Mouse (Mus musculus) testis, postnatal 10 days (tissue): ENCODE data around the gene Aarsd1.
"Not testable (repeated sequence)": the region's sequence is repeated elsewhere in the genome, so short reads cannot be mapped to it uniquely, and the experiment has no call there.

Experiments used
- DNase-seq: peaks from one replicate; pipeline ENCODE4 v3.0.0; 2021; ENCODE audit warnings: low spot score

Gene Aarsd1

DNA sequence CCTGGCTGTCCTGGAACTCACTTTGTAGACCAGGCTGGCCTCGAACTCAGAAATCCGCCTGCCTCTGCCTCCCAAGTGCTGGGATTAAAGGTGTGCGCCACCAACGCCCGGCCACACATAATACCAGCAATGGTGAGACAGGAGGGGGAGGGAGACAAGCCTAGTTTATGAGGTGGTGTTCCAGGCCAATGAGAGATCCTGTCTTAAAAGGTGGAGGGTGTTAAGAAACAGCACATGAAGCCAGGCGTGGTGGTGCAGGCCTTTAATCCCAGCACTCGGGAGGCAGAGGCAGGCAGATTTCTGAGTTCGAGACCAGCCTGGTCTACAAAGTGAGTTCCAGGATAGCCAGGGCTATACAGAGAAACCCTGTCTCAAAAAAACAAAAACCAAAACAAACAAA is 39.2 kb downstream of the Aarsd1 start:
- not testable (repeated sequence) for DNase-seq

DNA sequence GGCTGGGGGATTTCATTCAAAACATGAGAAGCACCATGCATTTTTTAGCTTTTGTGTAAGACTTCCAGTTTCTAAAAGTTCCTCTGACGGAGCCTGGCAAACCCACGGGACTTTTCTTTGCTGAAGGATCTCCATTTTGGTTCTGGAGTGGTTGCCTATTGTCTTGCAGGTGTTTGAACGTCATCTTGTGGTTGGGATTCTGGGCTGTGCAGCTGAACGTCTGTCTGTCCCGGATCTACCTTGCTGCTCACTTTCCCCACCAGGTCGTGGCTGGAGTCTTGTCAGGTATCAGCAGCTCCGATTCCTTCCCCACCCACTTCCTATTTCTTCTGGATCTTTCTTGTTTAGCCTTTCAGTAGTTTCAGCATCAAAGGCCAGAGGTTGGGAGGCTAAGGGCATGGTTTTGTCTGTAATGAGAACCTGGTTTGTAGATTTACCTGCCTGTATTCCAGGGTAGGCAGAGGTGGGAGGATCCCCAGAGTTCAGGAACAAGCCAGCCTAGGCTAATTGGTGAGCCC is 42.9 kb downstream of the Aarsd1 start:
- no peak for DNase-seq

DNA sequence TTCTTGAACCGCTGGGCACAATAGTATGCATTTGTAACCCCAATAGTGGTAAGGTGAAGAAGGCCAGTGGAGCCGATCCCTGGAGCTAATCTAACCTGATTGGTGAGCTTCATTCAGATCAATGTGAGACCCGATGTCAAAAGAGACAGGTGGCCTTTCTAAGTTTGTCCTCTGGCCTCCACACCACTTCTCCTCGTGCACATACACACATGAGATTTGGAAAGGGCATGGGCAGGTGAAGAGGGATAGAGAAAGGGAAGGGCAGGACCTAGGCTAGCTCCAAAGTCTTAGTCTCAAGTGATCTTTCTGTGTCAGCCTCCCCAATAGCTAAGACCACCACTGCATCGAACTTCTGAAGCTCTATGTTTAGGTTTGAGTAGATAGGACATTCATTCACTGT is 47.3 kb downstream of the Aarsd1 start:
- no peak for DNase-seq

DNA sequence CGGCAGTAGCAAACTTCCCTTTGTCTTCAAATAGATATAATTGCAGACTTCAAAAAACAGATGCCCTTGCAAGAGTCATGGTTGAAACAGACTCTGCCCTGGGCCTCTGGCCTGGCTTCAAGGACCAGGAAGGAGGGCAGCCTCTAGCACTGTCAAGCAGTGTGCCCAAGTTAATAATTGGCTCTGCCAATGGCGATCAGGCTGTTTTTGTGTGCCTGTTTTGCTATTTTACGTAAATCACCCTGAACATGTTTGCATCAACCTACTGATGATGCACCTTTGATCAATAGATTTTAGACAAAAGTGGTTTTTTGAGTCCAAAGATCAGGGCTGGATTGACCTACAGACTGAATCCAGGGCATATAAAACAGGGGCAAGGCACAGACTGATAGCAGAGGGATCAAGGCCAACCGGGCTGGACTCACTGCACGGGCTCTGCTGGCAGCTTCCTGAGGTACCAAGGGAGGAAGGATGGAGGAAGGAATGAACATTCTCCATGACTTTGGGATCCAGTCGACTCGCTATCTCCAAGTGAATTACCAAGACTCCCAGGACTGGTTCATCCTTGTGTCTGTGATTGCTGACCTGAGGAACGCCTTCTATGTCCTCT is 50.0 kb downstream of the Aarsd1 start, which contains the start of gene G6pc:
Gene G6pc (plus strand): TSS at position 236 of the 610 bp plus-strand sequence.
- DNase-seq = no peak

DNA sequence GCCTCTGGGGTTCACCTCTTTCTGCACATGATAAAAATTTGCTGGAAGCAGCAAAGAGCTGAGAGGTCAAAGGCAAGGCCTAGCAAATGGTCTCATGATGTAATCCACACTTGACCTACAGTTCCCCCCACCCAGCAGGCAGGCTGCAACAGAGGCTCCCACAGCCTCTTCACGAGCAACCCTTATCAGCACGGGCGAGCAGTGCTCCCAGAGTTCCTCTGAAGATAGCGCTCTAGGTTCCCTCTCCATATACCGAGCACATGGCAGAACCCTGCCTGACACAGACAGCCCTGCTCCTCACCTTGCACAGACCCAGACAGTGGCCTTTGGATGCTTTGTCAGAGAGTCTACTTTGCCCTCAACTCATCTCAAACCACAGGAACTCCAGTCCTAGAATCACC is 52.9 kb downstream of the Aarsd1 start:
- no peak for DNase-seq

DNA sequence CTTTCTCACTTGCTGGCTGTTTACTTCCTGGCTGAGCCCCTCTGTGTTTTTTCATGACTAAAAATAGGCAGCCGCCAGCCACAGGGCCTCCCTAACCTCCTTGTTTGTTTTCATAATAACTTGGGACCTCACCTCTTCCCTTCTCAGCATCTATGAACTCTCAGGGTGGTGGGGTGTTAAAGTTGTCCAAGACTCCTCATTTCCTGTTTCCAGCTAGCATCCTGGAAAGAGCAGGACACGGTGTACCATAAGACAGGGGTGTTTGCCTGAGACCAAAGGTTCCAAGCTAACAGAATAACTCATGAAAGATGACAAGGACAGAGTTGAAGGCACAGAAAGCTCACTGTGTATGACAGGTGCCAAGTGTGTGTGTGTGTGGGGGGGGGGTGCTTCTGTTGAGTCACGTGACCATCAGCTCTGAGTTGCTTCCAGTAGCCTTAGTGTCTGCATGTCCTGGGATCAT is 56.7 kb downstream of the Aarsd1 start:
- no peak for DNase-seq

DNA sequence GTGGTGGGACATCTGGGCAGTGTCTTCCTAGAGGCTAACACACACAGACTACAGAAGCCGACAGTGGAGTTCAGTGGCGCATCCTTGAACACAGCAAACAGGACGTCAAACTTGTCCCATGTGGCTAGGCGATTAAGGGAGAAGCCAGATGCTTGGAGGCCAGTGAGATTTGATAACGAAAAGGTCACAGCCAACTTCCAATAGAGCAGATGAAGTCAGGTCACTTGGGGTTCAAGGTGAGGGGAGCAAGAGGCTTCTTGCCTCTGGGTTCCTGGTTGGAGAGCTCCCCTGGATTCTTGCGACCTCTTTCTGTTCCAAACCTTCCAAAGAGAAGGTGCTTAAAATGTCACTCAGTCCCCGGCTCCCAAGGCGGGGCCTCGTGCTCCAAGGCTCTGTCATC is 57.6 kb downstream of the Aarsd1 start:
- DNase-seq = no peak

DNA sequence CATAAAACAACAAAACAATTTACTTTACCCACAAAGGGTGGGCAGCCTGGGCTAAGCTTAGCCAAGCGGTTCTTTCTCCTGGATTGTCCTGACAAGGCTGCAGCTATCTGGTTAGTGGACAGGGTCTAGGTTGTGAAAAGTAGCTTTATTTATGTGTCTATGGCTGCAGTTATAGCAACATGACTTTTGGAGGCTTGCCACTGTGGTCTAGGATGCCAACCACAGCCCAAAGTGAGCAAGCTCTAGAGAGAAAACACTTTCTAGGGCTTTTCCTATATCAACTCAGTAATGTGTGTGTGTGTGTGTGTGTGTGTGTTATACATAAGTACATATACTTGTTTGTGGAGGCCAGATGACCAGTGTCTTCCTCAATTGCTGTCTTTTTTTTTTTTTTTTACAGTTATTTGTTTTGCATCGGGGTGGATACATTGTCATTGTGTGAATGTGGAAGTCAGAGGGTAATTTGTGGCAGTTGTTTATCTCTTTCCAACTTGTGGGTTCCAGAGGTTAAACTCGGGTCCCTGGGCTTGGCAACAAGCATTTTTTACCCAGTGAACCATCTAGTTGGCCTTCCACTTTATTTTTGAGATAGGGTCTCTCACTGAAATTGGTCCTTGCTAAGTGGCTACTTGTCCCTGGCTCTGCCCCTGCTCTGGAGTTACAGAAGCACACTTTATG is 59.8 kb downstream of the Aarsd1 start:
- DNase-seq = no peak
